In genomic region chr11:84868786-84869259, GRCm38 (mm10) we compare ENCODE assay signal across 8 mouse cellular contexts. TPM values are rescaled to one million over a fixed set of nuclear protein-coding genes. Genes with fewer than 3 reads are reported as not detected.
DNase-seq lines count a peak whose midpoint lies in the region; ATAC-seq and TF ChIP-seq lines count a peak whose summit lies in the region.

No protein-coding gene starts in this region.

- DNase-seq in heart, postnatal 0 days (ENCODE audit: low spot score), result no peak
- DNase-seq in heart, postnatal 14 days, result no peak
- no peak for DNase-seq in G1E (ENCODE audit: low spot score)
- peak; percentile 10 for DNase-seq in hindbrain, embryonic 11.5 days (ENCODE audit: low spot score)
- DNase-seq in midbrain, embryonic 14.5 days, result no peak
- DNase-seq in spleen, postnatal 14 days (ENCODE audit: low spot score in 2 of 2), result no peak
- no peak for DNase-seq in gastrocnemius, adult 8-10 months (ENCODE audit: low spot score in 2 of 2)
- no peak for DNase-seq in urinary bladder, postnatal 4 days (ENCODE audit: low spot score in 2 of 2)

- TF ChIP-seq CTCF in heart, postnatal 0 days (IDR thresholded peaks at IDR 0.05; ENCODE audit: low read depth), result no peak
- TF ChIP-seq CTCF in G1E (IDR thresholded peaks at IDR 0.05; ENCODE audit: low read depth, low read length), result no peak

- H3K36me3 ChIP-seq in heart, postnatal 0 days (replicated peaks; ENCODE audit: control insufficient read depth, insufficient read depth, low read length), result peaks cover 3% of the 10 kb centered on the region; the same call in 1 of the 2 replicates
- peaks cover 28% of the 10 kb centered on the region for H3K36me3 ChIP-seq in G1E (replicated peaks)
- H3K36me3 ChIP-seq in hindbrain, embryonic 11.5 days (ENCODE audit: control insufficient read depth, insufficient read depth, low read length), result no peaks in the 10 kb centered on the region
- H3K36me3 ChIP-seq in midbrain, embryonic 14.5 days (ENCODE audit: control insufficient read depth, insufficient read depth, low read length), result no peaks in the 10 kb centered on the region

- WGBS in heart, postnatal 0 days, result 6% methylated on average over 7 of the region's 7 CpGs
- 23% methylated on average over 7 of the region's 7 CpGs for WGBS in hindbrain, embryonic 11.5 days
- WGBS in midbrain, embryonic 14.5 days, result 16% methylated on average over 7 of the region's 7 CpGs

- H3K27me3 ChIP-seq in heart, postnatal 0 days (ENCODE audit: control insufficient read depth, insufficient read depth, low read length), result no peaks in the 10 kb centered on the region
- no peaks in the 10 kb centered on the region for H3K27me3 ChIP-seq in G1E (ENCODE audit: insufficient read depth, low read length)
- no peaks in the 10 kb centered on the region for H3K27me3 ChIP-seq in hindbrain, embryonic 11.5 days (ENCODE audit: control insufficient read depth, insufficient read depth, low read length)
- no peaks in the 10 kb centered on the region for H3K27me3 ChIP-seq in midbrain, embryonic 14.5 days (ENCODE audit: control insufficient read depth, insufficient read depth, low read length)

- H3K9ac ChIP-seq in heart, postnatal 0 days (replicated peaks; ENCODE audit: low read depth, low read length), result peak overlapping the region; percentile 93
- peak overlapping the region; percentile 91 for H3K9ac ChIP-seq in hindbrain, embryonic 11.5 days (ENCODE audit: low read depth, low read length)
- peak overlapping the region; percentile 80 for H3K9ac ChIP-seq in midbrain, embryonic 14.5 days (replicated peaks; ENCODE audit: low read length)

- no peak for TF ChIP-seq EP300 in heart, postnatal 0 days (IDR thresholded peaks at IDR 0.05; ENCODE audit: low read depth)

- H3K4me1 ChIP-seq in heart, postnatal 0 days (ENCODE audit: control insufficient read depth, insufficient read depth), result peaks cover 19% of the 10 kb centered on the region; the same call in 1 of the 2 replicates
- peaks cover 47% of the 10 kb centered on the region for H3K4me1 ChIP-seq in G1E (ENCODE audit: insufficient read depth, low read depth, low read length)
- no peaks in the 10 kb centered on the region; the same call in 1 of the 2 replicates for H3K4me1 ChIP-seq in hindbrain, embryonic 11.5 days (replicated peaks; ENCODE audit: control insufficient read depth, insufficient read depth, low read length)
- H3K4me1 ChIP-seq in midbrain, embryonic 14.5 days (ENCODE audit: control insufficient read depth, insufficient read depth, low read length), result peaks cover 19% of the 10 kb centered on the region

- ATAC-seq in heart, postnatal 0 days (ENCODE audit: insufficient read depth, low read depth), result no peak
- ATAC-seq in G1E (ENCODE audit: extremely low read depth, insufficient number of reproducible peaks, low FRiP score, poor library complexity, severe bottlenecking), result no peak
- no peak for ATAC-seq in hindbrain, embryonic 11.5 days (ENCODE audit: low FRiP score)
- no peak for ATAC-seq in midbrain, embryonic 14.5 days (ENCODE audit: low FRiP score, low TSS enrichment)

- intact Hi-C loops in heart, postnatal 14 days (cut with DNase I), result loop anchor here (5.0 kb wide), 1 partner anchor 37 kb away; no protein-coding TSS in a partner anchor

- H3K4me2 ChIP-seq in heart, postnatal 0 days (ENCODE audit: low read depth, low read length), result peak overlapping the region; percentile 87
- H3K4me2 ChIP-seq in hindbrain, embryonic 11.5 days (replicated peaks; ENCODE audit: low read depth, low read length), result peak overlapping the region; percentile 89
- peak overlapping the region; percentile 66 for H3K4me2 ChIP-seq in midbrain, embryonic 14.5 days (ENCODE audit: low read length)

- H3K4me3 ChIP-seq in heart, postnatal 0 days (ENCODE audit: low read depth, low read length), result peak overlapping the region; percentile 78
- peak overlapping the region; percentile 97 for H3K4me3 ChIP-seq in G1E (ENCODE audit: low read depth, low read length)
- peak overlapping the region; percentile 95 for H3K4me3 ChIP-seq in hindbrain, embryonic 11.5 days (ENCODE audit: low read depth, low read length)
- H3K4me3 ChIP-seq in midbrain, embryonic 14.5 days (replicated peaks; ENCODE audit: low read depth, low read length), result peak overlapping the region; percentile 86

- H3K9me3 ChIP-seq in heart, postnatal 0 days (replicated peaks; ENCODE audit: control insufficient read depth, low read length), result no peaks in the 10 kb centered on the region
- H3K9me3 ChIP-seq in G1E (replicated peaks), result no peaks in the 10 kb centered on the region
- H3K9me3 ChIP-seq in hindbrain, embryonic 11.5 days (ENCODE audit: control insufficient read depth, low read length), result no peaks in the 10 kb centered on the region
- no peaks in the 10 kb centered on the region for H3K9me3 ChIP-seq in midbrain, embryonic 14.5 days (ENCODE audit: control insufficient read depth, low read length)

- peak overlapping the region; percentile 99 for H3K27ac ChIP-seq in heart, postnatal 0 days (ENCODE audit: low read depth)
- H3K27ac ChIP-seq in hindbrain, embryonic 11.5 days (ENCODE audit: low read depth, low read length), result 0 out of 2 replicates have a peak overlapping the region, but pooled peaks have one; percentile 94
- H3K27ac ChIP-seq in midbrain, embryonic 14.5 days (replicated peaks; ENCODE audit: low read depth, low read length), result no peak overlapping the region; the same call in 1 of the 2 replicates

RNA-seq across cellular contexts. Expression of gene Ggnbp2, which starts 1.8 kb away (rescaled TPM):
- 31.2 and 35.0 TPM in 2 replicates for total RNA-seq in heart, postnatal 0 days (2014; rRNA removed; ENCODE audit: low replicate concordance)
- 37.2 and 39.4 TPM in 2 replicates for polyA plus RNA-seq in heart, postnatal 0 days (2015; fragmentation: Nextera tagmentation; extraction: Ambion mirVana)
- 10 to 100 TPM; 49.6 to 55.7 TPM for total RNA-seq in heart, postnatal 14 days (2021)
- total RNA-seq in G1E (2014; fragmentation: Nextera tagmentation) (170 and 191 TPM in 2 replicates), G1E (2017) (127 and 156 TPM in 2 replicates)
- polyA plus RNA-seq in G1E (2012), result 126 and 142 TPM in 2 replicates
- polyA plus RNA-seq in hindbrain, embryonic 11.5 days (2014; fragmentation: Nextera tagmentation; extraction: Ambion mirVana), result 77.1 and 77.3 TPM in 2 replicates
- polyA plus RNA-seq in midbrain, embryonic 14.5 days (2014; fragmentation: Nextera tagmentation; extraction: Ambion mirVana), result 69.3 and 71.9 TPM in 2 replicates
- 10 to 100 TPM; 31.1 to 45.3 (median 33.5) TPM for total RNA-seq in gastrocnemius, adult 8-10 months (2022)

RNA-seq across cellular contexts. Expression of gene Myo19, which starts 11.1 kb away (rescaled TPM):
- total RNA-seq in heart, postnatal 0 days (2014; rRNA removed; ENCODE audit: low replicate concordance), result 2.1 and 12.6 TPM in 2 replicates
- 2.6 and 3.0 TPM in 2 replicates for polyA plus RNA-seq in heart, postnatal 0 days (2015; fragmentation: Nextera tagmentation; extraction: Ambion mirVana)
- total RNA-seq in heart, postnatal 14 days (2021), result 10 to 100 TPM; 10.6 to 10.7 TPM
- total RNA-seq in G1E (2014; fragmentation: Nextera tagmentation), result 8.5 and 8.9 TPM in 2 replicates
- 5.2 and 6.0 TPM in 2 replicates for total RNA-seq in G1E (2017)
- polyA plus RNA-seq in G1E (2012), result 15.5 and 22.6 TPM in 2 replicates
- 7.2 and 7.7 TPM in 2 replicates for polyA plus RNA-seq in hindbrain, embryonic 11.5 days (2014; fragmentation: Nextera tagmentation; extraction: Ambion mirVana)
- polyA plus RNA-seq in midbrain, embryonic 14.5 days (2014; fragmentation: Nextera tagmentation; extraction: Ambion mirVana), result 5.4 and 6.2 TPM in 2 replicates
- total RNA-seq in gastrocnemius, adult 8-10 months (2022), result 1 to 10 TPM; 1.2 to 1.9 (median 1.6) TPM

RNA-seq across cellular contexts. Expression of gene Pigw, which starts 11.3 kb away (rescaled TPM):
- total RNA-seq in heart, postnatal 0 days (2014; rRNA removed; ENCODE audit: low replicate concordance), result 0.77 and 2.5 TPM in 2 replicates
- polyA plus RNA-seq in heart, postnatal 0 days (2015; fragmentation: Nextera tagmentation; extraction: Ambion mirVana), result 1.6 and 2.1 TPM in 2 replicates
- 1 to 10 TPM; 5.3 to 6.0 TPM for total RNA-seq in heart, postnatal 14 days (2021)
- total RNA-seq in G1E (2014; fragmentation: Nextera tagmentation) (13.7 and 19.3 TPM in 2 replicates), G1E (2017) (8.4 and 11.4 TPM in 2 replicates)
- polyA plus RNA-seq in G1E (2012), result 2.2 and 3.4 TPM in 2 replicates
- polyA plus RNA-seq in hindbrain, embryonic 11.5 days (2014; fragmentation: Nextera tagmentation; extraction: Ambion mirVana), result 3.8 and 4.0 TPM in 2 replicates
- polyA plus RNA-seq in midbrain, embryonic 14.5 days (2014; fragmentation: Nextera tagmentation; extraction: Ambion mirVana), result 3.4 and 4.1 TPM in 2 replicates
- 1 to 10 TPM; 6.0 to 6.9 (median 6.2) TPM for total RNA-seq in gastrocnemius, adult 8-10 months (2022)

RNA-seq across cellular contexts. Expression of gene Dhrs11, which starts 40.0 kb away (rescaled TPM):
- 148 and 166 TPM in 2 replicates for total RNA-seq in heart, postnatal 0 days (2014; rRNA removed; ENCODE audit: low replicate concordance)
- polyA plus RNA-seq in heart, postnatal 0 days (2015; fragmentation: Nextera tagmentation; extraction: Ambion mirVana), result 110 TPM in 2 replicates
- 100 to 1,000 TPM; 114 to 125 TPM for total RNA-seq in heart, postnatal 14 days (2021)
- total RNA-seq in G1E (2014; fragmentation: Nextera tagmentation), result 36.6 and 180 TPM in 2 replicates
- 12.1 and 16.7 TPM in 2 replicates for total RNA-seq in G1E (2017)
- polyA plus RNA-seq in G1E (2012), result 7.0 and 7.7 TPM in 2 replicates
- 12.4 and 15.2 TPM in 2 replicates for polyA plus RNA-seq in hindbrain, embryonic 11.5 days (2014; fragmentation: Nextera tagmentation; extraction: Ambion mirVana)
- 5.8 and 6.7 TPM in 2 replicates for polyA plus RNA-seq in midbrain, embryonic 14.5 days (2014; fragmentation: Nextera tagmentation; extraction: Ambion mirVana)
- 10 to 100 TPM; 21.8 to 33.6 (median 26.3) TPM for total RNA-seq in gastrocnemius, adult 8-10 months (2022)

RNA-seq across cellular contexts. Expression of gene Znhit3, which starts 47.3 kb away (rescaled TPM):
- 21.1 and 31.0 TPM in 2 replicates for total RNA-seq in heart, postnatal 0 days (2014; rRNA removed; ENCODE audit: low replicate concordance)
- polyA plus RNA-seq in heart, postnatal 0 days (2015; fragmentation: Nextera tagmentation; extraction: Ambion mirVana), result 27.5 and 29.6 TPM in 2 replicates
- 1 to 10 TPM; 8.5 to 8.6 TPM for total RNA-seq in heart, postnatal 14 days (2021)
- total RNA-seq in G1E (2014; fragmentation: Nextera tagmentation), result 16.6 and 22.1 TPM in 2 replicates
- total RNA-seq in G1E (2017), result 40.2 and 44.2 TPM in 2 replicates
- polyA plus RNA-seq in G1E (2012), result 2.2 and 2.4 TPM in 2 replicates
- polyA plus RNA-seq in hindbrain, embryonic 11.5 days (2014; fragmentation: Nextera tagmentation; extraction: Ambion mirVana), result 68.5 and 71.5 TPM in 2 replicates
- 61.7 and 65.1 TPM in 2 replicates for polyA plus RNA-seq in midbrain, embryonic 14.5 days (2014; fragmentation: Nextera tagmentation; extraction: Ambion mirVana)
- 10 to 100 TPM; 12.3 to 17.5 (median 14.7) TPM for total RNA-seq in gastrocnemius, adult 8-10 months (2022)
